Mouse (Mus musculus) kidney, adult 2 months (tissue): ENCODE measurements around the gene Cabp2. TPM values are rescaled to one million over a fixed set of nuclear protein-coding genes. Genes with fewer than 3 reads are reported as not detected.
"Not testable (repeated sequence)": the region's sequence is repeated elsewhere in the genome, so short reads cannot be mapped to it uniquely, and the experiment has no call there.

Source experiments
- DNase-seq: peaks from one replicate; pipeline ENCODE4 v3.0.0; 2021
- H3K27ac ChIP-seq: fragments of 200-500 bp; 2 replicates; pipeline ENCODE4 v1.5.1; 2012; ENCODE audit warnings: low read depth, low read length, control low read depth, inconsistent platforms; ENCODE audit not compliant: insufficient read depth
- H3K27me3 ChIP-seq: fragments of 200-500 bp; replicated peaks from 2 replicates; pipeline ENCODE4 v1.6.1; 2012; ENCODE audit warnings: mild to moderate bottlenecking, moderate library complexity, low read length, inconsistent platforms; ENCODE audit not compliant: control insufficient read depth, insufficient read depth
- H3K36me3 ChIP-seq: fragments of 200-500 bp; 2 replicates; pipeline ENCODE4 v1.6.1; 2012; ENCODE audit warnings: mild to moderate bottlenecking, moderate library complexity, low read length, inconsistent platforms; ENCODE audit not compliant: control insufficient read depth, insufficient read depth
- H3K4me1 ChIP-seq: fragments of 200-500 bp; 2 replicates; pipeline ENCODE4 v1.6.1; 2011; ENCODE audit warnings: low read length; ENCODE audit not compliant: control insufficient read depth, insufficient read depth
- H3K4me3 ChIP-seq: fragments of 200-500 bp; 2 replicates; pipeline ENCODE4 v1.5.1; 2011; ENCODE audit warnings: mild to moderate bottlenecking, low read depth, low read length, control low read depth; ENCODE audit not compliant: insufficient read depth
- CTCF ChIP-seq: fragments of 200-500 bp; conservative IDR thresholded peaks from 2 replicates; pipeline ENCODE4 v1.5.1; 2011; ENCODE audit warnings: low read depth, mild to moderate bottlenecking, control low read depth, low read length, moderate library complexity, mixed read lengths; ENCODE audit not compliant: insufficient read depth, insufficient read length
- POLR2A ChIP-seq: fragments of 200-500 bp; IDR thresholded peaks from one replicate; pipeline ENCODE4 v1.6.1; 2011; ENCODE audit warnings: low read depth, low read length, control low read depth
- WGBS: fragments of 180-500 bp; shearing (Covaris S2); methylation state at CpG from one replicate; pipeline ENCODE4 v1.1.7; 2018; 5-methylcytosine and 5-hydroxymethylcytosine counted together
- polyA plus RNA-seq: library from polyadenylated mRNA; depleted of rRNA; stranded (reverse); fragments of >200 nt; gene quantifications from 2 replicates; pipeline ENCODE4 v1.2.3, GENCODE M21; 2012; rRNA removed

Cabp2 gene
- polyA plus RNA-seq, 1 experiment, result 0.66 TPM

- WGBS, result 19% methylated on average over 8 of the region's 8 CpGs
- DNase-seq, H3K4me1 ChIP-seq, H3K27me3 ChIP-seq, H3K36me3 ChIP-seq, H3K4me3 ChIP-seq, H3K27ac ChIP-seq: not testable (repeated sequence)
- TF ChIP-seq CTCF, result peak; percentile 48
Measured at GRCm38 (mm10) chr19:4135963-4136345, 54.6 kb downstream of the Cabp2 start.

GRCm38 (mm10) chr19:4136463-4136862 lies 55.1 kb downstream of the Cabp2 start:
- no peaks in the 10 kb centered on the region for H3K36me3 ChIP-seq
- H3K27ac ChIP-seq, result no peak overlapping the region
- no peak for DNase-seq
- no peaks in the 10 kb centered on the region for H3K4me1 ChIP-seq
- no peaks in the 10 kb centered on the region for H3K27me3 ChIP-seq
- TF ChIP-seq POLR2A (no peak), CTCF (no peak)
- 83% methylated on average over 5 of the region's 5 CpGs for WGBS
- no peak overlapping the region for H3K4me3 ChIP-seq

Other genes with a start within 250 kb of the Cabp2 start
- gene Chka, start 229.8 kb upstream of the Cabp2 start, polyA plus RNA-seq, result 65.0 and 72.0 TPM in 2 replicates
- 69.2 and 71.2 TPM in 2 replicates for gene Tcirg1, start 174.4 kb upstream of the Cabp2 start, polyA plus RNA-seq
- gene Ndufs8, start 168.8 kb upstream of the Cabp2 start, polyA plus RNA-seq, result 678 and 742 TPM in 2 replicates
- gene Aldh3b1, start 151.8 kb upstream of the Cabp2 start, polyA plus RNA-seq, result 17.4 and 19.4 TPM in 2 replicates
- gene Unc93b1, start 146.4 kb upstream of the Cabp2 start, polyA plus RNA-seq, result 52.3 and 55.7 TPM in 2 replicates
- 4.7 and 9.2 TPM in 2 replicates for gene Aldh3b3, start 122.9 kb upstream of the Cabp2 start, polyA plus RNA-seq
- 2.6 and 3.9 TPM in 2 replicates for gene Aldh3b2, start 109.2 kb upstream of the Cabp2 start, polyA plus RNA-seq
- gene Acy3, start 95.0 kb upstream of the Cabp2 start, polyA plus RNA-seq, result 1,670 and 2,218 TPM in 2 replicates
- 0.31 and 0.75 TPM in 2 replicates for gene Tbx10, start 88.8 kb upstream of the Cabp2 start, polyA plus RNA-seq
- gene Nudt8, start 81.0 kb upstream of the Cabp2 start, polyA plus RNA-seq, result 19.9 and 20.9 TPM in 2 replicates
- 1.2 and 1.7 TPM in 2 replicates for gene Gm49405, start 81.0 kb upstream of the Cabp2 start, polyA plus RNA-seq
- 5.1 and 5.5 TPM in 2 replicates for gene Doc2g, start 78.3 kb upstream of the Cabp2 start, polyA plus RNA-seq
- 471 and 532 TPM in 2 replicates for gene Ndufv1, start 68.8 kb upstream of the Cabp2 start, polyA plus RNA-seq
- 686 and 745 TPM in 2 replicates for gene Gstp1, start 43.6 kb upstream of the Cabp2 start, polyA plus RNA-seq
- gene Gstp2, start 35.6 kb upstream of the Cabp2 start, polyA plus RNA-seq, result 11.5 and 36.0 TPM in 2 replicates
- 0.72 and 2.3 TPM in 2 replicates for gene Gstp3, start 22.0 kb upstream of the Cabp2 start, polyA plus RNA-seq
- gene Cdk2ap2, start 15.6 kb downstream of the Cabp2 start, polyA plus RNA-seq, result 134 and 138 TPM in 2 replicates
- 41.6 and 46.3 TPM in 2 replicates for gene Pitpnm1, start 18.4 kb downstream of the Cabp2 start, polyA plus RNA-seq
- 80.5 and 96.2 TPM in 2 replicates for gene Aip, start 44.3 kb downstream of the Cabp2 start, polyA plus RNA-seq
- gene Gpr152, start 58.2 kb downstream of the Cabp2 start, polyA plus RNA-seq, result 0.03 and 0.05 TPM in 2 replicates
- gene Cabp4, start 62.5 kb downstream of the Cabp2 start, polyA plus RNA-seq, result 0.12 and 0.20 TPM in 2 replicates
- 176 and 181 TPM in 2 replicates for gene Coro1b, start 67.0 kb downstream of the Cabp2 start, polyA plus RNA-seq
- gene Ptprcap, start 72.0 kb downstream of the Cabp2 start, polyA plus RNA-seq, result 4.7 and 20.0 TPM in 2 replicates
- gene Rps6kb2, start 81.8 kb downstream of the Cabp2 start, polyA plus RNA-seq, result 41.0 and 41.8 TPM in 2 replicates
- gene Carns1, start 93.9 kb downstream of the Cabp2 start, polyA plus RNA-seq, result 3.8 and 4.0 TPM in 2 replicates
- gene Tbc1d10c, start 109.7 kb downstream of the Cabp2 start, polyA plus RNA-seq, result 2.3 and 9.1 TPM in 2 replicates
- gene Ppp1ca, start 110.5 kb downstream of the Cabp2 start, polyA plus RNA-seq, result 484 and 509 TPM in 2 replicates
- gene Rad9a, start 120.1 kb downstream of the Cabp2 start, polyA plus RNA-seq, result 18.4 and 19.2 TPM in 2 replicates
- 13.6 TPM in 2 replicates for gene Clcf1, start 132.7 kb downstream of the Cabp2 start, polyA plus RNA-seq
- gene AC109138.7, start 132.8 kb downstream of the Cabp2 start, polyA plus RNA-seq, result 3.4 TPM in 1 of 2 replicates, not detected in the other
- gene Pold4, start 150.3 kb downstream of the Cabp2 start, polyA plus RNA-seq, result 96.1 and 99.8 TPM in 2 replicates
- gene Ssh3, start 187.6 kb downstream of the Cabp2 start, polyA plus RNA-seq, result 39.0 and 61.4 TPM in 2 replicates
- gene Ankrd13d, start 201.6 kb downstream of the Cabp2 start, polyA plus RNA-seq, result 4.2 and 5.1 TPM in 2 replicates
- gene Grk2, start 224.6 kb downstream of the Cabp2 start, polyA plus RNA-seq, result 56.7 and 60.3 TPM in 2 replicates